Mouse (Mus musculus) forebrain, embryonic 14.5 days (tissue): ENCODE measurements around the gene Trim60. TPM values are rescaled to one million over a fixed set of nuclear protein-coding genes. Genes with fewer than 3 reads are reported as not detected.
A peak's percentile ranks its signal among the peaks of the same experiment; 100 is the strongest.

ENCODE experiments used
- ATAC-seq: fragments of 200-750 bp; cut with Nextera tagmentation; 2 replicates; pipeline ENCODE4 v1.8.0; 2017; ENCODE audit warnings: mild to moderate bottlenecking, moderate library complexity
- DNase-seq: peaks from one replicate; pipeline ENCODE4 v3.0.0-alpha.2; 2015; ENCODE audit warnings: low spot score
- H3K27ac ChIP-seq: fragments of 300-500 bp; sonication (generic); 2 replicates; pipeline ENCODE4 v1.5.1; 2014; ENCODE audit warnings: low read depth, mild to moderate bottlenecking, control low read depth, low read length, moderate library complexity
- H3K27me3 ChIP-seq: fragments of 300-500 bp; sonication (generic); replicated peaks from 2 replicates; pipeline ENCODE4 v1.6.1; 2014; ENCODE audit warnings: low read length, control low read depth, mixed read lengths; ENCODE audit not compliant: control insufficient read depth, insufficient read depth
- H3K36me3 ChIP-seq: fragments of 300-500 bp; sonication (generic); 2 replicates; pipeline ENCODE4 v1.6.1; 2014; ENCODE audit warnings: low read length, control low read depth; ENCODE audit not compliant: control insufficient read depth, insufficient read depth
- H3K4me1 ChIP-seq: fragments of 300-500 bp; sonication (generic); 2 replicates; pipeline ENCODE4 v1.6.1; 2014; ENCODE audit warnings: antibody characterized with exemption, low read length, control low read depth; ENCODE audit not compliant: control insufficient read depth, insufficient read depth
- H3K4me2 ChIP-seq: fragments of 300-500 bp; sonication (generic); 2 replicates; pipeline ENCODE4 v1.6.1; 2014; ENCODE audit warnings: mild to moderate bottlenecking, control low read depth, low read length
- H3K4me3 ChIP-seq: fragments of 300-500 bp; sonication (generic); 2 replicates; pipeline ENCODE4 v1.5.1; 2014; ENCODE audit warnings: low read depth, low read length, control low read depth
- H3K9ac ChIP-seq: fragments of 300-500 bp; sonication (generic); 2 replicates; pipeline ENCODE4 v1.6.1; 2014; ENCODE audit warnings: mild to moderate bottlenecking, low read length, control low read depth, moderate library complexity
- H3K9me3 ChIP-seq: fragments of 300-500 bp; sonication (generic); replicated peaks from 2 replicates; pipeline ENCODE4 v1.6.1; 2016; ENCODE audit warnings: low read length, control low read depth, mixed read lengths; ENCODE audit not compliant: control insufficient read depth
- WGBS: fragments of 180-500 bp; shearing (Covaris S2); extraction: QIAGEN DNeasy Blood & Tissue Kit; methylation state at CpG from one replicate; pipeline ENCODE4 v1.1.7; 2014; 5-methylcytosine and 5-hydroxymethylcytosine counted together
- polyA plus RNA-seq: library from polyadenylated mRNA; unstranded; fragments of >200 nt; fragmentation: Nextera tagmentation; extraction: Ambion mirVana; gene quantifications from 2 replicates; pipeline ENCODE4 v1.2.1, GENCODE M21; 2014

Gene Trim60
- polyA plus RNA-seq: not detected in 2 replicates

DNA sequence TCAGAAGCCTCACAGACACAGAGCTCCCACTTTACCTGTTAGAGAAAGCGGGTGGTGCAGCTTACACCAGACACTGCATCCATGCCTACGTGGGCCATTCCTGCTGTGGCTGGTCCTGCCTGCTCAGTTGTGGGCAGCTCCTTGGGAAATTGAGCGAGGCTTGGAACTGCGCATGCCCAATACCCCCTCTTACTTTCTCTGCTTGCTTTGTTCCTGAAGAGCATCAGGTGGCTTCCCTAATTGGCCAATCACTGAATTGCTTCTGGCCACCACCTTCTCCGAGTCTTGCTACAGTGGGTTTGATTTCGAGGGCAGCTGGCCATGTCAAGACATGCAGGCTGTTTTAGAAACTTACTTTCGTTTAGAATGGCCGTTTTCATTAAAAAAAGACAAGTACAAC lies at the start of gene Trim60, which contains the start of gene Trim61:
TSS of gene Trim60 (minus strand) at position 162 of the 400 bp plus-strand sequence.
TSS of gene Trim61 (minus strand) at position 101 of the 400 bp plus-strand sequence.
- DNase-seq: no peak
- Histone ChIP-seq H3K4me1 (no peaks in the 10 kb centered on the region), H3K9ac (no peak within 1 kb of the TSS), H3K9me3 (no peaks in the 10 kb centered on the region), H3K36me3 (no peaks in the 10 kb centered on the region), H3K27me3 (no peaks in the 10 kb centered on the region), H3K4me2 (no peak within 1 kb of the TSS), H3K4me3 (no peak within 1 kb of the TSS), H3K27ac (no peak within 1 kb of the TSS)
- WGBS: 88% methylated on average over 8 of the region's 8 CpGs
- ATAC-seq: no peak

DNA sequence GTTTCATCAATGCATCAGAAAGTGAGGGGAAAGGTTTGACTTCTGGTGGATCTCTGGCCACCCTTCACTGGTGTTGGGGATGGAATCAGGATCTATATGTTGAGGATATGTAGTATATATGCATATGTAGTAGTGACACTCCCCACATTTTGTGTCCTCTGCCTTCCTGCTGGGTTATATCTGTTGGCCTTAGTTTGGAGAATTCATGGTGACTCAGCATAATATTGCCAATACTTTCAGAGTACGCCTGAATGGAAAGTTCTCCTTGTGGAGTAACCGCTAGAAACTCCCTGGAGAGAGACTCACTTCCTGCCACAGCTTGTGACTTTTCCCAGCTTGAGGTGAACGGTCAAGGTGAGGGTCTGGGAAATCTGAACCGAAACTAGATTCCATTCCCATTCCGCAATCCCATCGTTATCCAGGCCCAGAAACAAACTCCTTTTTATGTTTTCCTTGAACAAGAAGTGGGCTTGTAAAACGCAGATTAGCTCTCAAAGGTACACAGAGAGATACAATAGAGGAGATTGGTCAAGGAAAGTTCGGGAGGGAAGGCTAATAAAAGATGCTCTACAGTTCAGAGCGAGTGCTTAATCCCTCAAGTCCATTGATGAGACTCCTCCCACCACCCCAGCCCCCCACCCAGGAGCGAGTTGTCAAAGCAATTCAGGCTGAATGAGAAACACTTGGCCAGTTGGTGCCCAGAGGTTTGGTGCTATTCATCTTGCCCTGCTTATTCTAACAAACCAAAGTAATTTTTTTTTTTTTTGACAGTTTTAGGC lies 49.5 kb upstream of the Trim60 start:
- DNase-seq (peak; percentile 46), ATAC-seq (peak; percentile 68)

DNA sequence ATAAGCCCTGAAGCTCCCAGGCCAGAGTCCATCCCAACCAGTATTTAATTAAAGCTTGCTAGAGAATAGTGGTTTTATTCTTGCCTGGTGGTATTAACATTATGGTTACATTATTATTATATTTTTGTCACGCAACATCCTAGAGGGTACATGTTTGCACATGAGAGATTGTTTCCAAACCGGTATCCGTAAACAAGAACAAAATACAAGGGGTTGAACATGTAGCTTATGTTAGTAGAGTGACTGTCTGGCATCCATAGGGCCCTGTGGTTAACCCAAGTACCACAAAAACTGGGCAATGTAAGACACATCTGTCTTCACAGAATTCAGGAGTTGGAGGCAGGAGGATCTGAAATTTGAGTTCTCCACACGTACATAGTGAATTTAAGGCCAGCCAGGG lies 48.6 kb upstream of the Trim60 start:
- H3K27me3 ChIP-seq: no peaks in the 10 kb centered on the region
- H3K27ac ChIP-seq: no peak overlapping the region
- no peak overlapping the region for H3K4me3 ChIP-seq
- WGBS: 94% methylated on average over 4 of the region's 4 CpGs
- H3K36me3 ChIP-seq: no peaks in the 10 kb centered on the region
- H3K9me3 ChIP-seq: no peaks in the 10 kb centered on the region
- ATAC-seq (no peak), DNase-seq (no peak)
- H3K9ac ChIP-seq: no peak overlapping the region
- H3K4me2 ChIP-seq: no peak overlapping the region
- H3K4me1 ChIP-seq: no peaks in the 10 kb centered on the region

More for the DNA sequence above, 49.5 kb upstream of the Trim60 start:
- H3K9ac ChIP-seq: no peak overlapping the region
- peak overlapping the region; percentile 29; the same call in 1 of the 2 replicates for H3K4me2 ChIP-seq
- no peaks in the 10 kb centered on the region for H3K9me3 ChIP-seq
- no peak overlapping the region for H3K27ac ChIP-seq
- H3K4me3 ChIP-seq: no peak overlapping the region
- no peaks in the 10 kb centered on the region for H3K27me3 ChIP-seq
- 7% methylated on average over 10 of the region's 10 CpGs for WGBS
- no peaks in the 10 kb centered on the region for H3K4me1 ChIP-seq
- no peaks in the 10 kb centered on the region for H3K36me3 ChIP-seq

DNA sequence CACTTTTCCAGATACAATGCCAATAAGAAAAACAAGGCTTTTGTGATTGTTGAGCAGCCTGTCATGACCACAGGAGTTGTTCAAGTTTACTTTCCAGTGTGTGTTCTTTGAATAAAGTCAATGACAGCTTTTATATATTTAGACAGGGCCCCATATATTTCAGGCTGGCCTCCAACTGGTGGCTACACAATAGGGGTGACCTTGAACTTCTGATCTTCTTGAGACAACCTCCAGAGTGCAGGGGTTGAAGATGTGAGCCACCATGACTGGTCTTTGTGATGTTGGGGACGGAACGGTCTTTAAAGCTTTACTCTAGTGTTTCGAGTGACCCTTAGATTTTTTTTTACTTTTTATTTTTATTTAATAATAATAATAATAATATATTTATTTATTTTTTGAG lies 47.2 kb upstream of the Trim60 start:
- Histone ChIP-seq H3K4me3 (no peak overlapping the region), H3K36me3 (no peaks in the 10 kb centered on the region), H3K27ac (no peak overlapping the region), H3K9ac (no peak overlapping the region), H3K27me3 (no peaks in the 10 kb centered on the region), H3K4me2 (no peak overlapping the region), H3K4me1 (no peaks in the 10 kb centered on the region), H3K9me3 (no peaks in the 10 kb centered on the region)
- WGBS: 91% methylated on average over 3 of the region's 3 CpGs
- DNase-seq (no peak), ATAC-seq (no peak)

DNA sequence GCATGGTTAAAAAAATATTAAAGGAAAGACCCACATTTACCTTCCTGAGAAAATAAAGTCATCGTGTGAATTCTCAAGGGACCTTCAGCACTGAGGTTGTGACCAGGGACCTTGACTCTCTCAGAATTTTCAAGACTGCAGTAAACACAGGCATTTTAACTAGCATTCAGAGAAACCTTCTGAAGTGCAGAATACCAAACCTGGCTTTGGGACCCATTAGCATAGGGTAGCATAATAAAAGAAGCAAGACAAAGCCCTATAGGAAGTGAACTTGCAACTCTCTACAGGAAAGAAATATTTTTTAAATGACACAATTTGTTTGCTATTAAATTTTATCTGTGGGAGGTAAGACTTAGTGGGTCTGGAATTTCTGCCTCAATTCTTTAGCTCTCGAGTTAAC lies 45.7 kb upstream of the Trim60 start:
- no peak for ATAC-seq
- 50% methylated on average over 2 of the region's 2 CpGs for WGBS
- no peak overlapping the region for H3K27ac ChIP-seq
- H3K27me3 ChIP-seq: no peaks in the 10 kb centered on the region
- no peak overlapping the region for H3K4me2 ChIP-seq
- DNase-seq: no peak
- H3K9ac ChIP-seq: no peak overlapping the region
- no peak overlapping the region for H3K4me3 ChIP-seq
- no peaks in the 10 kb centered on the region for H3K9me3 ChIP-seq
- H3K4me1 ChIP-seq: no peaks in the 10 kb centered on the region
- H3K36me3 ChIP-seq: no peaks in the 10 kb centered on the region

DNA sequence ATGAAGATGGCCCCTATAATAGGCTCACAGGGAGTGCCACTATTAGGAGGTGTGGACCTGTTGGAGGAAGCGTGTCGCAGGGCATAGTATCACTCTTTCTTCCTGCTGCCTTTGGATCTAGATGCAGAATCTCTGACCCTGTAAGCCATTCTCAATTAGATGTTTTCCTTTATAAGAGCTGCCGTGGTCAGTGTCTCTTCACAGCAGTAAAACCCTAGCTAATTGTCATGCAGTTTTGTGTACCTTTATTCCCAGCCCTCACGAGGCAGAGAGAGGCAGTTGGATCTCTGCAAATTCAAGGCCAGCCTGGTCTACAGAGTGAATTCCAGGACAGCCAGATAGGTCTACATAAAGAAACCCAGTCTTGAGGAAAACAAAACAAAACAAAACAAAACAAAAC lies 43.8 kb upstream of the Trim60 start:
- DNase-seq (no peak), ATAC-seq (no peak)
- Histone ChIP-seq H3K9ac (no peak overlapping the region), H3K9me3 (no peaks in the 10 kb centered on the region), H3K27me3 (no peaks in the 10 kb centered on the region), H3K4me1 (no peaks in the 10 kb centered on the region), H3K4me2 (no peak overlapping the region), H3K36me3 (no peaks in the 10 kb centered on the region), H3K27ac (no peak overlapping the region), H3K4me3 (no peak overlapping the region)
- WGBS: 74% methylated on average over 4 of the region's 4 CpGs

DNA sequence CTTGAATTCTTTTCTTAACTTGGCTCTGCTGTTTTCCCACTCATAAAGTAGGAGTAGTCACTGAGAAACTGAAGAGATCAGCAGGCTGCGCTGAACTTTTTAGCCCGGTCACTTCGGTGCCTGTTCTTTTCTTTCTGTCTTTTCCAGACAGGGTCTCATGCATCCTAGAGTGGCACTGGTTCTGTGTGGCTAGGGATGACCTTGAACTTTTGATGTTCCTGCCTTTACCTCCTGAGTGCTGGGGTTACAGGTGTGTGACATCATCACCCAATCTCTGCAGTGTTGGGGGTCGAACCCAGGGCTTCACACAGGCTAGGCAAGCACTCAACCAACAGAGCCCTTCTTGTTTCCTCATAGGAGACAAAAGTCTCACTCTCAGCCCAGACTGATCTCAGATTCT lies 38.3 kb upstream of the Trim60 start:
- no peaks in the 10 kb centered on the region for H3K9me3 ChIP-seq
- no peak overlapping the region for H3K4me2 ChIP-seq
- 93% methylated on average over 4 of the region's 4 CpGs for WGBS
- ATAC-seq: no peak
- no peaks in the 10 kb centered on the region for H3K27me3 ChIP-seq
- H3K4me1 ChIP-seq: no peaks in the 10 kb centered on the region
- no peak for DNase-seq
- no peaks in the 10 kb centered on the region for H3K36me3 ChIP-seq
- no peak overlapping the region for H3K4me3 ChIP-seq
- no peak overlapping the region for H3K9ac ChIP-seq
- no peak overlapping the region for H3K27ac ChIP-seq

DNA sequence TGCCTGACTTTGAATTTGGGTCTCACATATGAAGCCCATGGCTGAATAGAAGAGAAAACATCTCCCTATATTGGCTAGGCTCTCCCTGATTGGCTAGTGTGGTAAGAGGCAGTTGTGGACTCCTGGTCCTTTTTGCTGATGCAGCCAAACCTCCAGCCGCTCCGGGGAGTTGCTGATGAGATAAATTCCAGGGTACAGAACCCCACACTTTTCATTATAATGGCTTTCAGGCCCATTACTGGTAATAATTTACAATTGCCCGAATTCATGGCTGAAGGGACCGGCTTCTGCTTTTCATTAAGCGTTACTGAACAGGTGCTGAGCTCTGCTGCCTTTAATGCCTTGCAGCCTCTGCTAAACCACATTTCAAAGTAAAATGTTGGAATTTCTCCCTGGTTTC lies 35.6 kb upstream of the Trim60 start:
- DNase-seq: no peak
- H3K4me2 ChIP-seq: no peak overlapping the region
- no peak overlapping the region for H3K4me3 ChIP-seq
- ATAC-seq: no peak
- H3K36me3 ChIP-seq: no peaks in the 10 kb centered on the region
- no peaks in the 10 kb centered on the region for H3K27me3 ChIP-seq
- H3K27ac ChIP-seq: no peak overlapping the region
- H3K9ac ChIP-seq: no peak overlapping the region
- WGBS: 75% methylated on average over 5 of the region's 5 CpGs
- no peaks in the 10 kb centered on the region for H3K4me1 ChIP-seq
- H3K9me3 ChIP-seq: no peaks in the 10 kb centered on the region

DNA sequence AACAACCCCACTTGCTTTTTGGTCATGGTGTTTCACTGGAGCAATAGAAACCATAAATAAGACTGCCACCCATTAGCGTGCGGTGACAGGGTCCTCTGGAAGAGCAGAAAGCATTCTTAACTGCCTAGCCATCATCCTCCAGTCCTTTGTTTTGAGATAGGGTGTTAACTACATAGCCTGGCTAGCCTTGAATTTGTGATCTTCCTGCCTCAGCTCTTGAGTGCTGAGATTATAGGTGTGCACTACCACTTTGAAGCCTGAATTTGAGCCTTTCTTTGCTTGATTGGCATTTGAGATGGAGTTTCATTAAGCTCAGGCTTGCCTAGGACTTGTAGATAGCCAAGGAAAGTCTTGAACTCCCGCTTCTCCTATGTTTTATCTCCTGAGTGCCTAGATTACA lies 35.2 kb upstream of the Trim60 start:
- Histone ChIP-seq H3K27ac (no peak overlapping the region), H3K27me3 (no peaks in the 10 kb centered on the region), H3K9ac (no peak overlapping the region), H3K4me3 (no peak overlapping the region), H3K4me1 (no peaks in the 10 kb centered on the region), H3K9me3 (no peaks in the 10 kb centered on the region), H3K4me2 (no peak overlapping the region), H3K36me3 (no peaks in the 10 kb centered on the region)
- DNase-seq: no peak
- WGBS: 89% methylated on average over 3 of the region's 3 CpGs
- no peak for ATAC-seq
